Mouse (Mus musculus): ENCODE data around the gene Hmcn2.

GRCm38 (mm10) chr2:31449902-31450301, 135.7 kb downstream of the Hmcn2 start:
- no peak for TF ChIP-seq CTCF (IDR thresholded peaks at IDR 0.05; ENCODE audit: insufficient read depth, low read length)
- TF ChIP-seq POLR2A (IDR thresholded peaks at IDR 0.05; ENCODE audit: borderline replicate concordance, extremely low read depth, low read depth, low read length), result no peak

Data from lung, adult 2 months (tissue).